Mouse (Mus musculus) myocyte (in vitro differentiated cells): ENCODE measurements around the gene Crebrf.

Experiments used
- E2F4 ChIP-seq: IDR thresholded peaks from one replicate; pipeline ENCODE4 v1.6.1; 2011; ENCODE audit warnings: mild to moderate bottlenecking, control low read depth, moderate library complexity; ENCODE audit not compliant: insufficient read depth
- MAX ChIP-seq: IDR thresholded peaks from one replicate; pipeline ENCODE4 v1.6.1; 2011; ENCODE audit warnings: low read depth, mild to moderate bottlenecking, control low read depth
- MYOD1 ChIP-seq, 3 experiments: IDR thresholded peaks; one replicate each; pipeline ENCODE4 v1.6.1; 2011; ENCODE audit warnings: control low read depth in 2 of 3, low read depth in 2 of 3, mild to moderate bottlenecking in 2 of 3, moderate library complexity in 1 of 3; ENCODE audit not compliant: insufficient read length in 2 of 3, control insufficient read depth in 1 of 3
- POLR2A ChIP-seq: IDR thresholded peaks from one replicate; pipeline ENCODE4 v1.6.1; 2011; ENCODE audit warnings: low read depth, mild to moderate bottlenecking, control low read depth, moderate library complexity; ENCODE audit not compliant: insufficient read length
- TCF12 ChIP-seq: IDR thresholded peaks from one replicate; pipeline ENCODE4 v1.6.1; 2011; ENCODE audit warnings: mild to moderate bottlenecking, control low read depth; ENCODE audit not compliant: poor library complexity, insufficient read depth, severe bottlenecking

DNA sequence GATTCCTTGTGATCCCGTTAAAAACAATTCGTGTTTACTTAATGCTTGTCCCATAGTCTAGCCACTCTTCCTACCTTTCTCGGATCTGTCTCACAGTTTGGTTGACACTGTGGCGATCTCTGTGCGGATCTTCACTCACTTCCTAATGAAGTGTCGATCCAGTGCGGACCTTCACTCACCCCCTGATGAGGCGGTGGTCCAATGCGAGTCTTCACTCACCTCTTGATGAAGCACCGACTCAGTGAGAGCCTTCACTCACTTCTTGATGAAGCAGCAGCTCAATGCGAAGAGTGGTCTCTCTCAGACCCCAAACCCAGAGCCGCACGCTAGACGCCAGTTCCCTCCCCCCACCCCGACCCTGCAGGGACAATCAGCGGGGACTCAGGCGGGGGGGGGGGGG is 110.7 kb downstream of the Crebrf start:
- TF ChIP-seq POLR2A: no peak
- no peak for TF ChIP-seq TCF12
- no peak for TF ChIP-seq E2F4
- TF ChIP-seq MYOD1 (IDR thresholded peaks at IDR 0.05; ENCODE audit: control insufficient read depth in 1 of 3, insufficient read length in 2 of 3, low read depth in 2 of 3): no peak
- no peak for TF ChIP-seq MAX
